Mouse (Mus musculus) myocyte (in vitro differentiated cells): ENCODE data around the gene Iqsec1. TPM values are rescaled to one million over a fixed set of nuclear protein-coding genes. Genes with fewer than 3 reads are reported as not detected.

Source experiments
- H3K27me3 ChIP-seq: one replicate; pipeline ENCODE4 v1.6.1; 2011; ENCODE audit not compliant: control insufficient read depth, insufficient read depth, insufficient read length
- H3K36me3 ChIP-seq: one replicate; pipeline ENCODE4 v1.6.1; 2011; ENCODE audit not compliant: control insufficient read depth, insufficient read depth
- H3K4me2 ChIP-seq: one replicate; pipeline ENCODE4 v1.6.1; 2011; ENCODE audit warnings: low read depth, control low read depth
- H3K4me3 ChIP-seq: one replicate; pipeline ENCODE4 v1.5.1; 2011; ENCODE audit warnings: mild to moderate bottlenecking, control low read depth, moderate library complexity
- H3K79me2 ChIP-seq: one replicate; pipeline ENCODE4 v1.6.1; 2011; ENCODE audit not compliant: control insufficient read depth, insufficient read depth
- H3ac ChIP-seq: one replicate; pipeline ENCODE4 v1.6.1; 2011; ENCODE audit not compliant: control insufficient read depth, insufficient read length
- CEBPB ChIP-seq: IDR thresholded peaks from 2 replicates; pipeline ENCODE4 v1.6.1; 2011; ENCODE audit warnings: mild to moderate bottlenecking, moderate library complexity; ENCODE audit not compliant: poor library complexity, insufficient read depth, severe bottlenecking
- E2F4 ChIP-seq: IDR thresholded peaks from one replicate; pipeline ENCODE4 v1.6.1; 2011; ENCODE audit warnings: mild to moderate bottlenecking, control low read depth, moderate library complexity; ENCODE audit not compliant: insufficient read depth
- MAX ChIP-seq: IDR thresholded peaks from one replicate; pipeline ENCODE4 v1.6.1; 2011; ENCODE audit warnings: low read depth, mild to moderate bottlenecking, control low read depth
- MYOD1 ChIP-seq, 3 experiments: IDR thresholded peaks; one replicate each; pipeline ENCODE4 v1.6.1; 2011; ENCODE audit warnings: control low read depth in 2 of 3, low read depth in 2 of 3, mild to moderate bottlenecking in 2 of 3, moderate library complexity in 1 of 3; ENCODE audit not compliant: insufficient read length in 2 of 3, control insufficient read depth in 1 of 3
- MYOG ChIP-seq, 3 experiments: IDR thresholded peaks; one replicate each; pipeline ENCODE4 v1.6.1; 2011; ENCODE audit warnings: control low read depth in 2 of 3, low read depth in 2 of 3, mild to moderate bottlenecking in 2 of 3; ENCODE audit not compliant: insufficient read length in 2 of 3, control insufficient read depth in 1 of 3, insufficient read depth in 1 of 3
- POLR2A ChIP-seq: IDR thresholded peaks from one replicate; pipeline ENCODE4 v1.6.1; 2011; ENCODE audit warnings: low read depth, mild to moderate bottlenecking, control low read depth, moderate library complexity; ENCODE audit not compliant: insufficient read length
- POLR2AphosphoS2 ChIP-seq: IDR thresholded peaks from one replicate; pipeline ENCODE4 v1.6.1; 2011; ENCODE audit warnings: low read depth, control low read depth; ENCODE audit not compliant: insufficient read length
- REST ChIP-seq: IDR thresholded peaks from one replicate; pipeline ENCODE4 v1.6.1; 2011; ENCODE audit warnings: mild to moderate bottlenecking, control low read depth, moderate library complexity; ENCODE audit not compliant: insufficient read depth, insufficient read length
- SRF ChIP-seq: IDR thresholded peaks from one replicate; pipeline ENCODE4 v1.6.1; 2011; ENCODE audit warnings: low read depth; ENCODE audit not compliant: control insufficient read depth, insufficient read length
- TCF12 ChIP-seq: IDR thresholded peaks from one replicate; pipeline ENCODE4 v1.6.1; 2011; ENCODE audit warnings: mild to moderate bottlenecking, control low read depth; ENCODE audit not compliant: poor library complexity, insufficient read depth, severe bottlenecking
- TCF3 ChIP-seq: IDR thresholded peaks from one replicate; pipeline ENCODE4 v1.6.1; 2011; ENCODE audit warnings: low read depth, control low read depth; ENCODE audit not compliant: insufficient read length
- USF1 ChIP-seq: IDR thresholded peaks from one replicate; pipeline ENCODE4 v1.6.1; 2011; ENCODE audit warnings: low read depth, mild to moderate bottlenecking, control low read depth, moderate library complexity
- polyA plus RNA-seq: library from polyadenylated mRNA; unstranded; fragments of >200 nt; fragmentation: generic; extraction: Trizol; gene quantifications from one replicate; pipeline ENCODE4 v1.2.1, GENCODE M21; 2012; ENCODE audit warnings: missing spikeins

Gene Iqsec1
- polyA plus RNA-seq, 1 experiment: 43.4 TPM

- no peaks in the 10 kb centered on the region for H3K79me2 ChIP-seq
- no peaks in the 10 kb centered on the region for H3K27me3 ChIP-seq
- no peak overlapping the region for H3K4me2 ChIP-seq
Observed at GRCm38 (mm10) chr6:90789520-90789919, 199.0 kb downstream of the Iqsec1 start.

GRCm38 (mm10) chr6:90787587-90787986 lies 200.9 kb downstream of the Iqsec1 start:
- Histone ChIP-seq H3ac (no peak overlapping the region), H3K4me2 (no peak overlapping the region), H3K4me3 (no peak overlapping the region), H3K79me2 (no peaks in the 10 kb centered on the region), H3K36me3 (no peaks in the 10 kb centered on the region), H3K27me3 (no peaks in the 10 kb centered on the region)
- TF ChIP-seq POLR2AphosphoS2: no peak
- no peak for TF ChIP-seq MAX
- no peak for TF ChIP-seq CEBPB
- TF ChIP-seq USF1: no peak
- no peak for TF ChIP-seq TCF12
- TF ChIP-seq REST: no peak
- TF ChIP-seq E2F4: no peak
- TF ChIP-seq SRF: no peak
- no peak for TF ChIP-seq MYOG (IDR thresholded peaks at IDR 0.05; ENCODE audit: control insufficient read depth in 1 of 3, insufficient read depth in 1 of 3, insufficient read length in 2 of 3, low read depth in 2 of 3)
- TF ChIP-seq POLR2A: no peak
- TF ChIP-seq MYOD1 (IDR thresholded peaks at IDR 0.05; ENCODE audit: control insufficient read depth in 1 of 3, insufficient read length in 2 of 3, low read depth in 2 of 3): no peak
- no peak for TF ChIP-seq TCF3

More at GRCm38 (mm10) chr6:90789520-90789919, 199.0 kb downstream of the Iqsec1 start:
- TF ChIP-seq MYOG (IDR thresholded peaks at IDR 0.05; ENCODE audit: control insufficient read depth in 1 of 3, insufficient read depth in 1 of 3, insufficient read length in 2 of 3, low read depth in 2 of 3): no peak
- H3ac ChIP-seq: no peak overlapping the region
- H3K4me3 ChIP-seq: no peak overlapping the region
- no peaks in the 10 kb centered on the region for H3K36me3 ChIP-seq

- Histone ChIP-seq H3K27me3 (no peaks in the 10 kb centered on the region), H3K36me3 (no peaks in the 10 kb centered on the region), H3ac (no peak overlapping the region), H3K4me2 (no peak overlapping the region), H3K79me2 (no peaks in the 10 kb centered on the region), H3K4me3 (no peak overlapping the region)
- no peak for TF ChIP-seq TCF3
- TF ChIP-seq TCF12: no peak
- no peak for TF ChIP-seq E2F4
- no peak for TF ChIP-seq USF1
- no peak for TF ChIP-seq CEBPB
- no peak for TF ChIP-seq POLR2A
- TF ChIP-seq POLR2AphosphoS2: no peak
- no peak for TF ChIP-seq REST
- TF ChIP-seq SRF: no peak
- TF ChIP-seq MYOD1 (IDR thresholded peaks at IDR 0.05; ENCODE audit: control insufficient read depth in 1 of 3, insufficient read length in 2 of 3, low read depth in 2 of 3): no peak
- TF ChIP-seq MAX: no peak
- no peak for TF ChIP-seq MYOG (IDR thresholded peaks at IDR 0.05; ENCODE audit: control insufficient read depth in 1 of 3, insufficient read depth in 1 of 3, insufficient read length in 2 of 3, low read depth in 2 of 3)
Observed at GRCm38 (mm10) chr6:90787036-90787435, 201.4 kb downstream of the Iqsec1 start.

- H3K79me2 ChIP-seq: no peaks in the 10 kb centered on the region
- TF ChIP-seq MYOD1 (IDR thresholded peaks at IDR 0.05; ENCODE audit: control insufficient read depth in 1 of 3, insufficient read length in 2 of 3, low read depth in 2 of 3): no peak
- TF ChIP-seq POLR2A: no peak
- no peak for TF ChIP-seq CEBPB
- no peak for TF ChIP-seq REST
- TF ChIP-seq MYOG (IDR thresholded peaks at IDR 0.05; ENCODE audit: control insufficient read depth in 1 of 3, insufficient read depth in 1 of 3, insufficient read length in 2 of 3, low read depth in 2 of 3): no peak
- TF ChIP-seq TCF3: no peak
- no peak for TF ChIP-seq TCF12
- no peak for TF ChIP-seq MAX
- TF ChIP-seq E2F4: no peak
- TF ChIP-seq POLR2AphosphoS2: no peak
- TF ChIP-seq USF1: no peak
- TF ChIP-seq SRF: no peak
- no peak overlapping the region for H3ac ChIP-seq
- no peaks in the 10 kb centered on the region for H3K36me3 ChIP-seq
- H3K4me2 ChIP-seq: no peak overlapping the region
- no peak overlapping the region for H3K4me3 ChIP-seq
- H3K27me3 ChIP-seq: no peaks in the 10 kb centered on the region
Observed at GRCm38 (mm10) chr6:90786589-90786988, 201.9 kb downstream of the Iqsec1 start.

GRCm38 (mm10) chr6:90783945-90784344 lies 204.5 kb downstream of the Iqsec1 start:
- no peak overlapping the region for H3K4me3 ChIP-seq
- no peak overlapping the region for H3ac ChIP-seq
- H3K36me3 ChIP-seq: no peaks in the 10 kb centered on the region
- no peaks in the 10 kb centered on the region for H3K27me3 ChIP-seq
- TF ChIP-seq MYOD1 (IDR thresholded peaks at IDR 0.05; ENCODE audit: control insufficient read depth in 1 of 3, insufficient read length in 2 of 3, low read depth in 2 of 3): no peak
- TF ChIP-seq REST: no peak
- H3K79me2 ChIP-seq: no peaks in the 10 kb centered on the region
- no peak overlapping the region for H3K4me2 ChIP-seq
